Mouse (Mus musculus): ENCODE measurements around the gene Prox1. TPM values are rescaled to one million over a fixed set of nuclear protein-coding genes. Genes with fewer than 3 reads are reported as not detected.

Gene Prox1
- polyA plus RNA-seq, 2 experiments = 3.7 to 4.5 TPM

DNA sequence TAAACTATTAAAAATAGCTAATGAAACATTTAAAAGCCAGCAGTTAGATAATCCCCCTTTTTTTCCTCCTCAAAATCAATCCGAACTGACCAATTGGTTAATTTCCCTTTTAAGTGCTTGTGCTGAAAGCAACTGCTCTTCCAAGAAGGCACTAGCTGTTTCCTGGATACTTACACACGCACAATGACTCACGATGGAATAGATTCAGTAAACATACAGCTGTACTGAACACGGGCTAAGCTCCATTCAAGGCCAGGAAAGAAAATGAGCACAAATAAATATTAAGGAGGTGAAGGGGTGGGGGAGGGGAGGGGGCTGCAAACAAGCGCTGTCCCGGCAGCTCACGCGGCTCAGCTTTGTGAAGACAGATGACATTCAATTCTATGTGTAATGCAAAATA lies 14.8 kb downstream of the Prox1 start:
- DNase-seq (ENCODE audit: low read depth in 3 of 3, low spot score in 3 of 3) = no peak
- no peak overlapping the region for H3K27ac ChIP-seq
- no peak overlapping the region for H3K9ac ChIP-seq (replicated peaks)
- ATAC-seq (ENCODE audit: insufficient read depth) = no peak
- no peak overlapping the region for H3K4me2 ChIP-seq (ENCODE audit: low read depth)
- H3K4me1 ChIP-seq (replicated peaks; ENCODE audit: control insufficient read depth in 2 of 2, insufficient read depth in 2 of 2, low read length in 1 of 2) = no peaks in the 10 kb centered on the region
- H3K4me3 ChIP-seq (ENCODE audit: insufficient read depth in 1 of 2, low read depth in 2 of 2, low read length in 2 of 2) = no peak overlapping the region
- H3K27me3 ChIP-seq (ENCODE audit: control insufficient read depth, insufficient read depth, low read length) = no peaks in the 10 kb centered on the region; the same call in 1 of the 2 replicates
- TF ChIP-seq CTCF (IDR thresholded peaks at IDR 0.05; ENCODE audit: low read depth) = no peak
- TF ChIP-seq EP300 (IDR thresholded peaks at IDR 0.05; ENCODE audit: low read depth) = no peak
- 49% methylated on average over 8 of the region's 8 CpGs for WGBS (ENCODE audit: insufficient replicate concordance)
- no peaks in the 10 kb centered on the region for H3K36me3 ChIP-seq (replicated peaks; ENCODE audit: control insufficient read depth, insufficient read depth, low read depth)
- H3K9me3 ChIP-seq (ENCODE audit: control insufficient read depth, low read length) = no peaks in the 10 kb centered on the region

DNA sequence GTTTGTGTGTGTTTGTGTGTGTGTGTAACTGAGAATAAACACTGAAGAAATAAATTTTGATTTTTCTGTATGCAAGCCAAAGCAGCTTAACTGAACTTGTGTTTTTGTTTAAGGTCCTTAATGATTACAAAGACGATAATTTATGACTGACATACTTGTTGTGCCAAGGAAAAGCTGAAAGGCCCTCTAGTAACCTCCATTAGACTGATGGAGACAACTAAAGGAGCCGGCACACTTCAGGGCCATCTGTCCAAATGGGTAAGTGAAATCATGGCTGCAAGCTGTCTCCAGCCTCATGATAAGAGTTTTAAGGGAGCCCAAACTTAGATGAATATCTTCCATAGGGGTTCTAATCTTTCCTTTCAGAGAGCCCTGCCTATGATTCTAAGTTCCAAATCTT lies 15.5 kb downstream of the Prox1 start:
- no peaks in the 10 kb centered on the region for H3K9me3 ChIP-seq (ENCODE audit: control insufficient read depth, low read length)
- DNase-seq (ENCODE audit: low read depth in 3 of 3, low spot score in 3 of 3) (no peak), ATAC-seq (ENCODE audit: insufficient read depth) (no peak)
- no peak overlapping the region for H3K4me3 ChIP-seq (ENCODE audit: insufficient read depth in 1 of 2, low read depth in 2 of 2, low read length in 2 of 2)
- TF ChIP-seq CTCF (IDR thresholded peaks at IDR 0.05; ENCODE audit: low read depth) (no peak), EP300 (IDR thresholded peaks at IDR 0.05; ENCODE audit: low read depth) (no peak)
- H3K4me2 ChIP-seq (ENCODE audit: low read depth) = no peak overlapping the region
- no peaks in the 10 kb centered on the region for H3K4me1 ChIP-seq (replicated peaks; ENCODE audit: control insufficient read depth in 2 of 2, insufficient read depth in 2 of 2, low read length in 1 of 2)
- no peaks in the 10 kb centered on the region; the same call in 1 of the 2 replicates for H3K27me3 ChIP-seq (ENCODE audit: control insufficient read depth, insufficient read depth, low read length)
- H3K27ac ChIP-seq = no peak overlapping the region
- 52% methylated on average over 2 of the region's 2 CpGs for WGBS (ENCODE audit: insufficient replicate concordance)
- no peaks in the 10 kb centered on the region for H3K36me3 ChIP-seq (replicated peaks; ENCODE audit: control insufficient read depth, insufficient read depth, low read depth)
- H3K9ac ChIP-seq (replicated peaks) = no peak overlapping the region

DNA sequence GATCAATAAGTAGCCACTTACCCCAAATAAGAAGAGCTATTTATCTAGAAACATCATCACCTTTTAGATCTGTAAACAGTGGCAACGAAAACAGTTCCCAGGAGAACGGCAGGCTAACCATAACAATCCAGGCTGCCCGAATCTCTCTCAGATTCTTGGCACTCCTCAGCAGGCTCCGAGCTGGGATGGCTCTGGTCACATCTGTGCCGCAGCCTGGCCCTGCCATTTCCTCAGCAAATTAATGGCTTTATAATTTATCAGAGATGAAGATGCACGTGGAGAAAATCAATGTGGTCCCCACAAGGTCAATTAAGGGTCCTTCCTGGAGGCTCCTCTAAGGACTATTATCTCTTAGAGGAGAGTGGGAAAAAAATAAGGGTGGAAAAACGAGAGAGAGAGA lies 16.2 kb downstream of the Prox1 start:
- TF ChIP-seq EP300 (IDR thresholded peaks at IDR 0.05; ENCODE audit: low read depth) (no peak), CTCF (IDR thresholded peaks at IDR 0.05; ENCODE audit: low read depth) (no peak)
- ATAC-seq (ENCODE audit: insufficient read depth) (no peak), DNase-seq (ENCODE audit: low read depth in 3 of 3, low spot score in 3 of 3) (no peak)
- H3K4me1 ChIP-seq (replicated peaks; ENCODE audit: control insufficient read depth in 2 of 2, insufficient read depth in 2 of 2, low read length in 1 of 2) = no peaks in the 10 kb centered on the region
- no peak overlapping the region for H3K4me3 ChIP-seq (ENCODE audit: insufficient read depth in 1 of 2, low read depth in 2 of 2, low read length in 2 of 2)
- no peaks in the 10 kb centered on the region; the same call in 1 of the 2 replicates for H3K27me3 ChIP-seq (ENCODE audit: control insufficient read depth, insufficient read depth, low read length)
- no peaks in the 10 kb centered on the region for H3K36me3 ChIP-seq (replicated peaks; ENCODE audit: control insufficient read depth, insufficient read depth, low read depth)
- H3K27ac ChIP-seq = no peak overlapping the region
- no peaks in the 10 kb centered on the region for H3K9me3 ChIP-seq (ENCODE audit: control insufficient read depth, low read length)
- no peak overlapping the region for H3K4me2 ChIP-seq (ENCODE audit: low read depth)
- WGBS (ENCODE audit: insufficient replicate concordance) = 36% methylated on average over 7 of the region's 7 CpGs
- H3K9ac ChIP-seq (replicated peaks) = no peak overlapping the region

- Histone ChIP-seq H3K4me2 (ENCODE audit: low read depth) (no peak overlapping the region), H3K9ac (replicated peaks) (no peak overlapping the region), H3K9me3 (ENCODE audit: control insufficient read depth, low read length) (no peaks in the 10 kb centered on the region), H3K27ac (no peak overlapping the region), H3K4me1 (replicated peaks; ENCODE audit: control insufficient read depth in 2 of 2, insufficient read depth in 2 of 2, low read length in 1 of 2) (no peaks in the 10 kb centered on the region), H3K36me3 (replicated peaks; ENCODE audit: control insufficient read depth, insufficient read depth, low read depth) (no peaks in the 10 kb centered on the region), H3K27me3 (ENCODE audit: control insufficient read depth, insufficient read depth, low read length) (no peaks in the 10 kb centered on the region; the same call in 1 of the 2 replicates), H3K4me3 (ENCODE audit: insufficient read depth in 1 of 2, low read depth in 2 of 2, low read length in 2 of 2) (no peak overlapping the region)
- ATAC-seq (ENCODE audit: insufficient read depth) (no peak), DNase-seq (ENCODE audit: low read depth in 3 of 3, low spot score in 3 of 3) (no peak)
- no peak for TF ChIP-seq CTCF (IDR thresholded peaks at IDR 0.05; ENCODE audit: low read depth)
- no peak for TF ChIP-seq EP300 (IDR thresholded peaks at IDR 0.05; ENCODE audit: low read depth)
- WGBS (ENCODE audit: insufficient replicate concordance) = 80% methylated on average over 6 of the region's 6 CpGs
These were observed 17.9 kb downstream of the Prox1 start for GRCm38 (mm10) chr1:190152603-190153002.

GRCm38 (mm10) chr1:190149233-190149741 lies 21.2 kb downstream of the Prox1 start:
- TF ChIP-seq EP300 (IDR thresholded peaks at IDR 0.05; ENCODE audit: low read depth) (no peak), CTCF (IDR thresholded peaks at IDR 0.05; ENCODE audit: low read depth) (no peak)
- H3K4me2 ChIP-seq (ENCODE audit: low read depth) = no peak overlapping the region
- no peak for DNase-seq (ENCODE audit: low read depth in 3 of 3, low spot score in 3 of 3)
- WGBS (ENCODE audit: insufficient replicate concordance) = 75% methylated on average over 17 of the region's 17 CpGs
- H3K36me3 ChIP-seq (replicated peaks; ENCODE audit: control insufficient read depth, insufficient read depth, low read depth) = no peaks in the 10 kb centered on the region
- H3K4me1 ChIP-seq (replicated peaks; ENCODE audit: control insufficient read depth in 2 of 2, insufficient read depth in 2 of 2, low read length in 1 of 2) = no peaks in the 10 kb centered on the region
- H3K27me3 ChIP-seq (ENCODE audit: control insufficient read depth, insufficient read depth, low read length) = no peaks in the 10 kb centered on the region
- no peak for ATAC-seq (ENCODE audit: insufficient read depth)
- no peak overlapping the region for H3K4me3 ChIP-seq (ENCODE audit: insufficient read depth in 1 of 2, low read depth in 2 of 2, low read length in 2 of 2)
- H3K27ac ChIP-seq = no peak overlapping the region
- no peaks in the 10 kb centered on the region for H3K9me3 ChIP-seq (ENCODE audit: control insufficient read depth, low read length)
- H3K9ac ChIP-seq (replicated peaks) = no peak overlapping the region

Data from liver, embryonic 14.5 days (tissue).